12 mouse cellular contexts compared by ENCODE assay signal in the genomic region with DNA sequence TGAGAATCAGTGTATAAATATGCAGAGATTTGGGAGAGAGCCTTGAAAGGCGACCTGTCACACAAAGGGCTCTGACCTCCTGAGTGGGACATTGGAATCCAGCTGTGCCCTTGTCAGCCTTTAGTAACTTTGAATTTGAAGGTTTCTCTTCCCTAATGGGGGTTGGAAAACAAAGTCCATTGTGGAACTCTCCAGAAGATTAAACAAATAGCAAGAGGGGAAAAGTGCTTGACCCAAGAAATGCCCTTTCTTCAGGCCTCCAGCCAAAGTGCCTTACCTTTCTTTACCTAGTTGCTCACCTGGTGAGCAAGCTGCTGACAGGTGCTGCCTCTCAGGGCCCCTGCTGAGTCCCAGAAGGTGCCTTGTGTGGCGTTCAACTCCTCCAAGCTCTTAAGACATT.
DNase-seq lines count a peak whose midpoint lies in the region; TF ChIP-seq lines count a peak whose summit lies in the region.
"Had no signal": no experiment of that assay in that cellular context is flagged by ENCODE, and none has a peak within 500 bp of the region (broad histone marks: within the 10 kb centered on the region; RNA-seq: fewer than 3 reads in every experiment).

No protein-coding gene starts in this region.

- TF ChIP-seq POLR2A in bone marrow macrophage, adult 2 months (IDR thresholded peaks at IDR 0.05; ENCODE audit: borderline replicate concordance, low read depth, low read length) = no peak

- intact Hi-C loops in left cerebral cortex, postnatal 25 days (cut with DNase I) = no loop called here

- DNase-seq in kidney, adult 9 months = peak; percentile 74
- no peak for DNase-seq in kidney, adult 11 months
- DNase-seq in R1 (ENCODE audit: low read depth, low spot score) = peak; percentile 66
- peak; percentile 50 for DNase-seq in lung, postnatal 14 days
- DNase-seq in left cerebral cortex, postnatal 25 days (ENCODE audit: low spot score in 2 of 2) = no peak
- DNase-seq in adrenal gland, adult 2 months = no peak
- DNase-seq: cerebellum, adult 18-20 months; embryo, embryonic 11 days; gastrocnemius, postnatal 10 days had no signal

- no peak overlapping the region for H3K4me3 ChIP-seq in bone marrow macrophage, adult 2 months (ENCODE audit: insufficient read depth, low read length)
- H3K4me3 ChIP-seq: forebrain, embryonic 12.5 days; hindbrain, embryonic 13.5 days had no signal

- peak overlapping the region; percentile 22; the same call in 1 of the 2 replicates for H3K27ac ChIP-seq in bone marrow macrophage, adult 2 months (ENCODE audit: insufficient read depth, low read depth, low read length)
- H3K27ac ChIP-seq: forebrain, embryonic 12.5 days; hindbrain, embryonic 13.5 days had no signal

- H3K4me1 ChIP-seq in bone marrow macrophage, adult 2 months (ENCODE audit: control insufficient read depth, insufficient read depth, low read length) = peaks cover 54% of the 10 kb centered on the region

- no peak for TF ChIP-seq CTCF in bone marrow macrophage, adult 2 months (IDR thresholded peaks at IDR 0.05; ENCODE audit: low read depth, low read length)

Comparison
In these comparisons a context has a peak if more than half of its experiments do, and no peak if none do; other contexts are left out.
1. DNase-seq: peak in kidney, adult 9 months (single experiment), R1 (single experiment) and lung, postnatal 14 days (single experiment); none in kidney, adult 11 months (single experiment), left cerebral cortex, postnatal 25 days (0 of 2) and adrenal gland, adult 2 months (single experiment).